Mouse (Mus musculus) spleen, postnatal 4 days (tissue): ENCODE data around the gene Tmem141.

Source experiments
- DNase-seq, 2 experiments: peaks; one replicate each; pipeline ENCODE4 v3.0.0; 2022; ENCODE audit warnings: low spot score in 2 of 2

The Tmem141 gene

GRCm38 (mm10) chr2:25621229-25622200, at the start of gene Tmem141:
Tmem141 (minus strand) TSS chr2:25622005.
- peak; percentile 69 to 86 for DNase-seq

- no peak for DNase-seq
Observed at GRCm38 (mm10) chr2:25666516-25666915, 44.7 kb upstream of the Tmem141 start.

GRCm38 (mm10) chr2:25664125-25664524, 42.3 kb upstream of the Tmem141 start:
- no peak for DNase-seq

- DNase-seq, result peak; percentile 30 to 71
Observed at GRCm38 (mm10) chr2:25663511-25663910, 41.7 kb upstream of the Tmem141 start.

GRCm38 (mm10) chr2:25661245-25661970, 39.6 kb upstream of the Tmem141 start:
- DNase-seq, result no peak

GRCm38 (mm10) chr2:25660279-25660678, 38.5 kb upstream of the Tmem141 start:
- no peak for DNase-seq

GRCm38 (mm10) chr2:25657652-25658051, 35.8 kb upstream of the Tmem141 start, which contains the start of gene Lcn5:
Lcn5 (plus strand) TSS chr2:25657952.
- DNase-seq, result no peak

- no peak for DNase-seq
Observed at GRCm38 (mm10) chr2:25657246-25657645, 35.4 kb upstream of the Tmem141 start.

- no peak for DNase-seq
Observed at GRCm38 (mm10) chr2:25656691-25657090, 34.9 kb upstream of the Tmem141 start.

GRCm38 (mm10) chr2:25654502-25654901, 32.7 kb upstream of the Tmem141 start:
- no peak for DNase-seq

GRCm38 (mm10) chr2:25652902-25653301, 31.1 kb upstream of the Tmem141 start, which contains the start of gene Lcn8:
Lcn8 (plus strand) TSS chr2:25653120.
- DNase-seq, result no peak

GRCm38 (mm10) chr2:25639890-25640289, 18.1 kb upstream of the Tmem141 start:
- DNase-seq, result peak in 1 of 2 experiments; percentile 75

- no peak for DNase-seq
Observed at GRCm38 (mm10) chr2:25634046-25634445, 12.2 kb upstream of the Tmem141 start.

GRCm38 (mm10) chr2:25633616-25634015, 11.8 kb upstream of the Tmem141 start:
- no peak for DNase-seq

GRCm38 (mm10) chr2:25628738-25629137, 6.9 kb upstream of the Tmem141 start:
- DNase-seq, result no peak

- DNase-seq, result no peak
Observed at GRCm38 (mm10) chr2:25627811-25628210, 6.0 kb upstream of the Tmem141 start, which contains the start of gene Fcna. Fcna (minus strand) TSS chr2:25628030.

- DNase-seq, result no peak
Observed at GRCm38 (mm10) chr2:25625986-25626385, 4.2 kb upstream of the Tmem141 start.

- no peak for DNase-seq
Observed at GRCm38 (mm10) chr2:25620852-25621228, 965 bp downstream of the Tmem141 start.

GRCm38 (mm10) chr2:25620386-25620785, 1.4 kb downstream of the Tmem141 start:
- DNase-seq, result no peak

GRCm38 (mm10) chr2:25617578-25617977, 4.2 kb downstream of the Tmem141 start, which contains the start of gene Ccdc183:
Ccdc183 (minus strand) TSS chr2:25617678.
- DNase-seq, result no peak

GRCm38 (mm10) chr2:25616398-25616797, 5.4 kb downstream of the Tmem141 start:
- no peak for DNase-seq

- DNase-seq, result no peak
Observed at GRCm38 (mm10) chr2:25608671-25609070, 13.1 kb downstream of the Tmem141 start.
